Mouse (Mus musculus): ENCODE results near the gene Adora2b. TPM values are rescaled to one million over a fixed set of nuclear protein-coding genes. Genes with fewer than 3 reads are reported as not detected.

Adora2b gene
- 2.5 and 2.8 TPM in 2 replicates for polyA plus RNA-seq (2015; fragmentation: Nextera tagmentation; extraction: Ambion mirVana)

GRCm38 (mm10) chr11:62248401-62249244 lies at the start of gene Adora2b:
Gene Adora2b (plus strand): TSS chr11:62248984.

GRCm38 (mm10) chr11:62280675-62281600 lies 32.2 kb downstream of the Adora2b start, which contains the start of the genes Zswim7 and Ttc19:
Gene Zswim7 (minus strand): TSS chr11:62281375.
Gene Ttc19 (plus strand): TSS chr11:62281473.

Other genes with a start within 250 kb of the Adora2b start
- 22.5 and 23.3 TPM in 2 replicates for gene Zswim7, start 32.4 kb downstream of the Adora2b start, polyA plus RNA-seq (2015; fragmentation: Nextera tagmentation; extraction: Ambion mirVana)
- gene Ttc19, start 32.5 kb downstream of the Adora2b start, polyA plus RNA-seq (2015; fragmentation: Nextera tagmentation; extraction: Ambion mirVana), result 11.4 and 12.7 TPM in 2 replicates
- 4.4 TPM in 2 replicates for gene Pigl, start 209.5 kb downstream of the Adora2b start, polyA plus RNA-seq (2015; fragmentation: Nextera tagmentation; extraction: Ambion mirVana)
- gene Ncor1, start 209.6 kb downstream of the Adora2b start, polyA plus RNA-seq (2015; fragmentation: Nextera tagmentation; extraction: Ambion mirVana), result 81.7 and 84.1 TPM in 2 replicates

Measured in skeletal muscle tissue, postnatal 0 days (tissue).